Mouse (Mus musculus) midbrain, embryonic 10.5 days (tissue): Measurements from ENCODE around the gene Slc26a6. TPM values are rescaled to one million over a fixed set of nuclear protein-coding genes. Genes with fewer than 3 reads are reported as not detected.
A peak's percentile ranks its signal among the peaks of the same experiment; 100 is the strongest.

ENCODE experiments used
- DNase-seq: peaks from one replicate; pipeline ENCODE4 v3.0.0-alpha.2; 2017; ENCODE audit warnings: low spot score
- H3K27ac ChIP-seq: fragments of 300-500 bp; sonication (generic); replicated peaks from 2 replicates; pipeline ENCODE4 v1.5.1; 2016; ENCODE audit warnings: mild to moderate bottlenecking
- H3K27me3 ChIP-seq: fragments of 300-500 bp; sonication (generic); 2 replicates; pipeline ENCODE4 v1.6.1; 2016; ENCODE audit warnings: low read depth, mild to moderate bottlenecking; ENCODE audit not compliant: poor library complexity, severe bottlenecking
- H3K36me3 ChIP-seq: fragments of 300-500 bp; sonication (generic); 2 replicates; pipeline ENCODE4 v1.6.1; 2016; ENCODE audit warnings: mild to moderate bottlenecking, moderate library complexity
- H3K4me1 ChIP-seq: fragments of 300-500 bp; sonication (generic); 2 replicates; pipeline ENCODE4 v1.6.1; 2016
- H3K4me3 ChIP-seq: fragments of 300-500 bp; sonication (generic); 2 replicates; pipeline ENCODE4 v1.5.1; 2016; ENCODE audit warnings: mild to moderate bottlenecking, moderate library complexity
- H3K9me3 ChIP-seq: fragments of 300-500 bp; sonication (generic); replicated peaks from 2 replicates; pipeline ENCODE4 v1.6.1; 2016; ENCODE audit warnings: mild to moderate bottlenecking
- WGBS: fragments of 180-500 bp; shearing (Covaris S2); methylation state at CpG from one replicate; pipeline ENCODE4 v1.1.7; 2016; 5-methylcytosine and 5-hydroxymethylcytosine counted together
- polyA plus RNA-seq: library from polyadenylated mRNA; unstranded; fragments of >200 nt; fragmentation: Nextera tagmentation; extraction: Ambion mirVana; gene quantifications from 2 replicates; pipeline ENCODE4 v1.2.1, GENCODE M21; 2016

Slc26a6 gene
- 9.5 and 12.5 TPM in 2 replicates for polyA plus RNA-seq

- peaks cover 36% of the 10 kb centered on the region for H3K36me3 ChIP-seq
- peak within 1 kb of the TSS; percentile 82 for H3K4me3 ChIP-seq
- no peak for DNase-seq
- peaks cover 39% of the 10 kb centered on the region for H3K4me1 ChIP-seq
- 81% methylated on average over 3 of the region's 3 CpGs for WGBS
- H3K9me3 ChIP-seq: no peaks in the 10 kb centered on the region
- peak within 1 kb of the TSS; percentile 88 for H3K27ac ChIP-seq
- peaks cover 16% of the 10 kb centered on the region for H3K27me3 ChIP-seq
These were observed at the start of gene Slc26a6 for GRCm38 (mm10) chr9:108852976-108853375. Gene Slc26a6, plus strand, starts transcription at chr9:108853283.

- H3K4me3 ChIP-seq: no peak overlapping the region
- 91% methylated on average over 8 of the region's 8 CpGs for WGBS
- H3K4me1 ChIP-seq: peaks cover 17% of the 10 kb centered on the region
- no peaks in the 10 kb centered on the region for H3K9me3 ChIP-seq
- peaks cover 6% of the 10 kb centered on the region; the same call in 1 of the 2 replicates for H3K27me3 ChIP-seq
- no peak for DNase-seq
- H3K27ac ChIP-seq: no peak overlapping the region
- H3K36me3 ChIP-seq: peaks cover 72% of the 10 kb centered on the region
These were observed 47.3 kb upstream of the Slc26a6 start for GRCm38 (mm10) chr9:108805768-108806167.

- H3K4me3 ChIP-seq: no peak overlapping the region
- peaks cover 6% of the 10 kb centered on the region; the same call in 1 of the 2 replicates for H3K27me3 ChIP-seq
- no peak overlapping the region for H3K27ac ChIP-seq
- H3K36me3 ChIP-seq: peaks cover 72% of the 10 kb centered on the region
- DNase-seq: no peak
- H3K9me3 ChIP-seq: no peaks in the 10 kb centered on the region
- H3K4me1 ChIP-seq: peaks cover 17% of the 10 kb centered on the region
These were observed 46.7 kb upstream of the Slc26a6 start for GRCm38 (mm10) chr9:108806379-108806778.

- no peaks in the 10 kb centered on the region for H3K9me3 ChIP-seq
- H3K27ac ChIP-seq: no peak overlapping the region
- 100% methylated on average over 1 of the region's 1 CpGs for WGBS
- peaks cover 72% of the 10 kb centered on the region for H3K36me3 ChIP-seq
- no peak overlapping the region for H3K4me3 ChIP-seq
- H3K4me1 ChIP-seq: peaks cover 17% of the 10 kb centered on the region
- no peak for DNase-seq
- peaks cover 6% of the 10 kb centered on the region; the same call in 1 of the 2 replicates for H3K27me3 ChIP-seq
These were observed 46.3 kb upstream of the Slc26a6 start for GRCm38 (mm10) chr9:108806831-108807230.

GRCm38 (mm10) chr9:108807674-108808073 is 45.4 kb upstream of the Slc26a6 start:
- Histone ChIP-seq H3K4me1 (peaks cover 17% of the 10 kb centered on the region), H3K9me3 (no peaks in the 10 kb centered on the region), H3K4me3 (peak overlapping the region; percentile 68), H3K27ac (peak overlapping the region; percentile 84; the same call in 1 of the 2 replicates), H3K36me3 (peaks cover 72% of the 10 kb centered on the region), H3K27me3 (peaks cover 6% of the 10 kb centered on the region; the same call in 1 of the 2 replicates)
- WGBS: 74% methylated on average over 5 of the region's 5 CpGs
- DNase-seq: no peak

GRCm38 (mm10) chr9:108808163-108808665 is 44.9 kb upstream of the Slc26a6 start, which contains the start of gene Nckipsd:
Gene Nckipsd, plus strand, starts transcription at chr9:108808368.
- Histone ChIP-seq H3K9me3 (no peaks in the 10 kb centered on the region), H3K27ac (peak within 1 kb of the TSS; percentile 84), H3K4me3 (peak within 1 kb of the TSS; percentile 68), H3K4me1 (peaks cover 17% of the 10 kb centered on the region), H3K36me3 (peaks cover 72% of the 10 kb centered on the region), H3K27me3 (peaks cover 6% of the 10 kb centered on the region; the same call in 1 of the 2 replicates)
- WGBS: under 1% methylated on average over 62 of the region's 62 CpGs
- DNase-seq: peak; percentile 94

GRCm38 (mm10) chr9:108809188-108809587 is 43.9 kb upstream of the Slc26a6 start:
- Histone ChIP-seq H3K36me3 (peaks cover 71% of the 10 kb centered on the region), H3K27ac (no peak overlapping the region), H3K9me3 (no peaks in the 10 kb centered on the region), H3K4me3 (peak overlapping the region; percentile 68), H3K4me1 (peaks cover 17% of the 10 kb centered on the region), H3K27me3 (peaks cover 6% of the 10 kb centered on the region; the same call in 1 of the 2 replicates)
- no peak for DNase-seq
- 69% methylated on average over 5 of the region's 5 CpGs for WGBS

- 90% methylated on average over 6 of the region's 6 CpGs for WGBS
- no peak for DNase-seq
- Histone ChIP-seq H3K36me3 (peaks cover 71% of the 10 kb centered on the region), H3K27me3 (peaks cover 6% of the 10 kb centered on the region; the same call in 1 of the 2 replicates), H3K4me1 (peaks cover 17% of the 10 kb centered on the region), H3K9me3 (no peaks in the 10 kb centered on the region), H3K27ac (no peak overlapping the region), H3K4me3 (no peak overlapping the region)
These were observed 43.4 kb upstream of the Slc26a6 start for GRCm38 (mm10) chr9:108809723-108810122.

- Histone ChIP-seq H3K4me1 (peaks cover 17% of the 10 kb centered on the region), H3K27ac (no peak overlapping the region), H3K27me3 (peaks cover 6% of the 10 kb centered on the region; the same call in 1 of the 2 replicates), H3K36me3 (peaks cover 71% of the 10 kb centered on the region), H3K9me3 (no peaks in the 10 kb centered on the region), H3K4me3 (no peak overlapping the region)
- 85% methylated on average over 5 of the region's 5 CpGs for WGBS
- no peak for DNase-seq
These were observed 42.6 kb upstream of the Slc26a6 start for GRCm38 (mm10) chr9:108810516-108810915.

- DNase-seq: no peak
- Histone ChIP-seq H3K4me1 (no peaks in the 10 kb centered on the region), H3K27ac (no peak overlapping the region), H3K9me3 (no peaks in the 10 kb centered on the region), H3K36me3 (peaks cover 75% of the 10 kb centered on the region), H3K27me3 (no peaks in the 10 kb centered on the region), H3K4me3 (no peak overlapping the region)
- 93% methylated on average over 7 of the region's 7 CpGs for WGBS
These were observed 37.5 kb upstream of the Slc26a6 start for GRCm38 (mm10) chr9:108815557-108815956.

- Histone ChIP-seq H3K9me3 (no peaks in the 10 kb centered on the region), H3K4me1 (peaks cover 8% of the 10 kb centered on the region), H3K4me3 (no peak overlapping the region), H3K27ac (no peak overlapping the region), H3K36me3 (peaks cover 38% of the 10 kb centered on the region), H3K27me3 (peaks cover 19% of the 10 kb centered on the region)
- WGBS: 61% methylated on average over 3 of the region's 3 CpGs
- peak; percentile 59 for DNase-seq
These were observed 33.6 kb upstream of the Slc26a6 start for GRCm38 (mm10) chr9:108819495-108819894.

GRCm38 (mm10) chr9:108820077-108820476 is 33.0 kb upstream of the Slc26a6 start:
- Histone ChIP-seq H3K27ac (no peak overlapping the region), H3K4me3 (no peak overlapping the region), H3K27me3 (peaks cover 25% of the 10 kb centered on the region), H3K9me3 (no peaks in the 10 kb centered on the region), H3K36me3 (peaks cover 33% of the 10 kb centered on the region), H3K4me1 (peaks cover 13% of the 10 kb centered on the region)
- no peak for DNase-seq
- WGBS: 71% methylated on average over 5 of the region's 5 CpGs

- Histone ChIP-seq H3K36me3 (peaks cover 18% of the 10 kb centered on the region; the same call in 1 of the 2 replicates), H3K4me1 (peaks cover 43% of the 10 kb centered on the region), H3K9me3 (no peaks in the 10 kb centered on the region), H3K27me3 (peaks cover 66% of the 10 kb centered on the region), H3K4me3 (peak overlapping the region; percentile 68), H3K27ac (peak overlapping the region; percentile 64)
- 6% methylated on average over 25 of the region's 25 CpGs for WGBS
- peak; percentile 29 for DNase-seq
These were observed 28.9 kb upstream of the Slc26a6 start for GRCm38 (mm10) chr9:108824144-108824685.
